Mouse (Mus musculus): ENCODE measurements around the gene Vwa2.

DNA sequence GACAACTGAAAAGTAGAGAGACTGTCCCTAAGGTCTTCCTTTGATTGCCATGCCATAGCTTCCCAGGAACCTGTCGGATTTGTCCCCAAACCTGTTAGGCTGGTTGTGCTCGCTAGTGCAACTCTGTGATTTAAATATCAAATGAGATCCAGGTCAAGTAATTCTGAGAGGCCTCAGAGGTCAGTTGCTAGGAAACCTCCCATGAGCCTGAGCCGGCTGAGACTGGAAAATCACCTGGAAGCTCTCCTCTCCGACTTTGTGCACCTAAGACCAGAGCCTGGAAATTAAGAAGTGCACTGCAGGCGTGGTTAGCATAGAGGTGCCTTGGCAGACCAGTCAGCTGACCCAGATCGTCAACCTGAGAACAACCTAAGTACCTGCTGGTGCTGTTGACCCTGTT is 41.0 kb downstream of the Vwa2 start:
- TF ChIP-seq GATA1 (IDR thresholded peaks at IDR 0.05; ENCODE audit: borderline replicate concordance, low read length) = no peak
- no peak for TF ChIP-seq FLI1 (IDR thresholded peaks at IDR 0.05; ENCODE audit: low read length)
